In genomic region chr7:49451240-49451639, GRCm38 (mm10) we compare ENCODE assay signal across 9 mouse cellular contexts.
A peak's percentile ranks its signal among the peaks of the same experiment; 100 is the strongest.
DNase-seq lines count a peak whose midpoint lies in the region; ATAC-seq and TF ChIP-seq lines count a peak whose summit lies in the region.
"Had no signal": no experiment of that assay in that cellular context is flagged by ENCODE, and none has a peak within 500 bp of the region (broad histone marks: within the 10 kb centered on the region; RNA-seq: fewer than 3 reads in every experiment).

No protein-coding gene starts in this region.

- no peak overlapping the region for H3K9ac ChIP-seq in kidney, postnatal 0 days (ENCODE audit: low read depth, low read length)
- 0 out of 2 replicates have a peak overlapping the region, but pooled peaks have one; percentile 51 for H3K9ac ChIP-seq in lung, embryonic 16.5 days (ENCODE audit: low read length)

- H3K27me3 ChIP-seq in kidney, postnatal 0 days (ENCODE audit: insufficient read depth, low read length): no peaks in the 10 kb centered on the region
- H3K27me3 ChIP-seq in lung, embryonic 16.5 days (ENCODE audit: control insufficient read depth, insufficient read depth, low read depth, low read length): no peaks in the 10 kb centered on the region

- TF ChIP-seq CTCF in kidney, postnatal 0 days (IDR thresholded peaks at IDR 0.05; ENCODE audit: low read depth): no peak

- H3K27ac ChIP-seq in kidney, postnatal 0 days: no peak overlapping the region
- H3K27ac ChIP-seq in lung, embryonic 16.5 days (ENCODE audit: low read length): peak overlapping the region; percentile 53; the same call in 1 of the 2 replicates

- ATAC-seq in kidney, postnatal 0 days (replicated peaks; ENCODE audit: low FRiP score, low read depth): no peak
- ATAC-seq in activated CD4-positive, CD25-positive, alpha-beta regulatory T cell, adult 4 months: peak; percentile 38
- ATAC-seq in granulocyte monocyte progenitor cell, adult 5-6 weeks (replicated peaks; ENCODE audit: poor library complexity, severe bottlenecking): peak; percentile 50
- no peak for ATAC-seq in lung, embryonic 16.5 days (ENCODE audit: low read depth)
- no peak for ATAC-seq in cerebellum, adult (ENCODE audit: insufficient number of reproducible peaks, low FRiP score, low TSS enrichment)

- no peak for DNase-seq in kidney, postnatal 0 days (ENCODE audit: low spot score)
- no peak for DNase-seq in kidney, postnatal 36 days
- DNase-seq in natural killer cell, adult 2 months (ENCODE audit: low spot score in 2 of 2): no peak
- DNase-seq in cerebellum, adult 11 months: no peak
- DNase-seq: cerebellum, postnatal 14 days had no signal

- H3K4me2 ChIP-seq in kidney, postnatal 0 days (ENCODE audit: low read length): peak overlapping the region; percentile 59
- H3K4me2 ChIP-seq in lung, embryonic 16.5 days (ENCODE audit: low read depth, low read length): peak overlapping the region; percentile 52

- H3K9me3 ChIP-seq in kidney, postnatal 0 days (replicated peaks; ENCODE audit: low read length): no peaks in the 10 kb centered on the region
- no peaks in the 10 kb centered on the region for H3K9me3 ChIP-seq in lung, embryonic 16.5 days (ENCODE audit: control insufficient read depth, low read length)

- no peak overlapping the region for H3K4me3 ChIP-seq in kidney, postnatal 0 days (replicated peaks; ENCODE audit: low read depth, low read length)
- no peak overlapping the region; the same call in 1 of the 2 replicates for H3K4me3 ChIP-seq in lung, embryonic 16.5 days (ENCODE audit: low read length)

- peaks cover 5% of the 10 kb centered on the region; the same call in 1 of the 2 replicates for H3K36me3 ChIP-seq in kidney, postnatal 0 days (ENCODE audit: insufficient read depth, low read length)
- no peaks in the 10 kb centered on the region; the same call in 1 of the 2 replicates for H3K36me3 ChIP-seq in lung, embryonic 16.5 days (ENCODE audit: control insufficient read depth, insufficient read depth, low read length)

- WGBS in kidney, postnatal 0 days: 83% methylated on average over 10 of the region's 10 CpGs
- WGBS in lung, embryonic 16.5 days: 62% methylated on average over 10 of the region's 10 CpGs

- H3K4me1 ChIP-seq in kidney, postnatal 0 days (replicated peaks; ENCODE audit: insufficient read depth, low read length): no peaks in the 10 kb centered on the region
- peaks cover 22% of the 10 kb centered on the region for H3K4me1 ChIP-seq in lung, embryonic 16.5 days (replicated peaks; ENCODE audit: control insufficient read depth, insufficient read depth, low read length)

Comparison
In these comparisons a context has a peak if more than half of its experiments do, and no peak if none do; other contexts are left out.
1. ATAC-seq: peak in activated CD4-positive, CD25-positive, alpha-beta regulatory T cell, adult 4 months (single experiment) and granulocyte monocyte progenitor cell, adult 5-6 weeks (single experiment); none in kidney, postnatal 0 days (single experiment), lung, embryonic 16.5 days (single experiment) and cerebellum, adult (single experiment).